In genomic region chr1:80363486-80363885, GRCm38 (mm10) we compare ENCODE assay signal across 22 mouse cellular contexts. TPM values are rescaled to one million over a fixed set of nuclear protein-coding genes. Genes with fewer than 3 reads are reported as not detected.
DNase-seq lines count a peak whose midpoint lies in the region; ATAC-seq lines count a peak whose summit lies in the region.
"Had no signal": no experiment of that assay in that cellular context is flagged by ENCODE, and none has a peak within 500 bp of the region (broad histone marks: within the 10 kb centered on the region; RNA-seq: fewer than 3 reads in every experiment).

No protein-coding gene starts in this region.

- H3K27ac ChIP-seq in hindbrain, embryonic 13.5 days, result no peak overlapping the region
- H3K27ac ChIP-seq: embryonic facial prominence, embryonic 15.5 days; forebrain, embryonic 10.5 days; heart, embryonic 13.5 days had no signal

- ATAC-seq in hindbrain, embryonic 13.5 days (ENCODE audit: low FRiP score), result no peak
- ATAC-seq: activated CD4-positive, CD25-positive, alpha-beta regulatory T cell, adult 4 months; forebrain, embryonic 14.5 days; hindbrain, embryonic 16.5 days; inflammation-experienced regulatory T-cells, adult 6 months; intestine, postnatal 0 days had no signal

- no peak overlapping the region for H3K9ac ChIP-seq in hindbrain, embryonic 13.5 days
- H3K9ac ChIP-seq: embryonic facial prominence, embryonic 15.5 days; heart, embryonic 13.5 days had no signal

- H3K27me3 ChIP-seq in hindbrain, embryonic 13.5 days, result no peaks in the 10 kb centered on the region
- H3K27me3 ChIP-seq: embryonic facial prominence, embryonic 15.5 days; heart, embryonic 13.5 days had no signal

- no peaks in the 10 kb centered on the region for H3K9me3 ChIP-seq in hindbrain, embryonic 13.5 days
- H3K9me3 ChIP-seq: embryonic facial prominence, embryonic 15.5 days; forebrain, embryonic 10.5 days; heart, embryonic 13.5 days had no signal

- H3K36me3 ChIP-seq in hindbrain, embryonic 13.5 days, result no peaks in the 10 kb centered on the region
- H3K36me3 ChIP-seq: embryonic facial prominence, embryonic 15.5 days; forebrain, embryonic 10.5 days; heart, embryonic 13.5 days had no signal

- H3K4me2 ChIP-seq in hindbrain, embryonic 13.5 days, result no peak overlapping the region
- H3K4me2 ChIP-seq: embryonic facial prominence, embryonic 15.5 days; heart, embryonic 13.5 days had no signal

- no peaks in the 10 kb centered on the region for H3K4me1 ChIP-seq in hindbrain, embryonic 13.5 days (replicated peaks)
- H3K4me1 ChIP-seq: embryonic facial prominence, embryonic 15.5 days; forebrain, embryonic 10.5 days; heart, embryonic 13.5 days had no signal

- H3K4me3 ChIP-seq in hindbrain, embryonic 13.5 days, result no peak overlapping the region
- H3K4me3 ChIP-seq: embryonic facial prominence, embryonic 15.5 days; erythroblast, embryonic 14.5 days; forebrain, embryonic 10.5 days; heart, embryonic 13.5 days had no signal

- intact Hi-C loops in left cerebral cortex, postnatal 25 days (cut with DNase I), result no loop called here

- peak; percentile 36 for DNase-seq in cerebellum, adult 11 months
- no peak for DNase-seq in cerebellum, postnatal 4 days (ENCODE audit: low spot score in 2 of 2)
- peak; percentile 48 for DNase-seq in cerebellum, adult 8-10 months
- peak; percentile 30 to 34 for DNase-seq in cerebellum, postnatal 14 days
- no peak for DNase-seq in left cerebral cortex, postnatal 25 days (ENCODE audit: low spot score in 2 of 2)
- DNase-seq in lung, postnatal 10 days, result no peak
- DNase-seq: adrenal gland, postnatal 14 days; embryo, embryonic 11 days; gastrocnemius, postnatal 36 days; heart, adult 11 months; heart, postnatal 36 days; kidney, adult 8-10 months had no signal

- WGBS in hindbrain, embryonic 13.5 days, result 94% methylated on average over 8 of the region's 8 CpGs

RNA-seq across cellular contexts. Expression of gene Cul3, which starts 23.2 kb away (rescaled TPM):
- 100 to 1,000 TPM; 137 to 145 TPM for total RNA-seq in left cerebral cortex, postnatal 25 days (2021)
- 36.0 and 40.2 TPM in 2 replicates for polyA plus RNA-seq in hindbrain, embryonic 13.5 days (2015; fragmentation: Nextera tagmentation; extraction: Ambion mirVana)

Comparison
In these comparisons a context has a peak if more than half of its experiments do, and no peak if none do; other contexts are left out.
1. DNase-seq: peak in cerebellum, adult 11 months (single experiment), cerebellum, adult 8-10 months (single experiment) and cerebellum, postnatal 14 days (2 of 2); none in cerebellum, postnatal 4 days (0 of 2), left cerebral cortex, postnatal 25 days (0 of 2) and lung, postnatal 10 days (single experiment).